Mouse (Mus musculus) heart, adult 2 months (tissue): ENCODE measurements around the gene Fgfr2.

Source experiments
- CTCF ChIP-seq: fragments of 200-600 bp; IDR thresholded peaks from 2 replicates; pipeline ENCODE4 v1.8.1; 2022; ENCODE audit warnings: antibody characterized with exemption, mild to moderate bottlenecking, moderate library complexity
- POLR2A ChIP-seq: fragments of 200-500 bp; IDR thresholded peaks from 2 replicates; pipeline ENCODE4 v1.6.1; 2011; ENCODE audit warnings: mild to moderate bottlenecking, low read depth, low read length, control low read depth; ENCODE audit not compliant: insufficient read depth

- no peak for TF ChIP-seq CTCF
- TF ChIP-seq POLR2A, result no peak
Measured at GRCm38 (mm10) chr7:133059517-133060104, 63.5 kb downstream of the Fgfr2 start.
